Mouse (Mus musculus) layer of hippocampus, adult 9-11 months (tissue): ENCODE results near the gene Tmem192.
A peak's percentile ranks its signal among the peaks of the same experiment; 100 is the strongest.

Source experiments
- DNase-seq: peaks from one replicate; pipeline ENCODE4 v3.0.0; 2022

The Tmem192 gene

GRCm38 (mm10) chr8:64946820-64947697 lies at the start of gene Tmem192:
Gene Tmem192, plus strand, starts transcription at chr8:64947185.
- DNase-seq, result peak; percentile 96

- no peak for DNase-seq
Observed at GRCm38 (mm10) chr8:64898710-64899109, 48.3 kb upstream of the Tmem192 start.

GRCm38 (mm10) chr8:64900645-64901044 lies 46.3 kb upstream of the Tmem192 start:
- DNase-seq, result no peak

GRCm38 (mm10) chr8:64901527-64902156 lies 45.3 kb upstream of the Tmem192 start:
- no peak for DNase-seq

GRCm38 (mm10) chr8:64902191-64902590 lies 44.8 kb upstream of the Tmem192 start:
- no peak for DNase-seq

GRCm38 (mm10) chr8:64903778-64904177 lies 43.2 kb upstream of the Tmem192 start:
- DNase-seq, result no peak

GRCm38 (mm10) chr8:64910026-64910425 lies 37.0 kb upstream of the Tmem192 start:
- no peak for DNase-seq

GRCm38 (mm10) chr8:64916793-64917192 lies 30.2 kb upstream of the Tmem192 start:
- DNase-seq, result no peak

GRCm38 (mm10) chr8:64923329-64923728 lies 23.7 kb upstream of the Tmem192 start:
- DNase-seq, result no peak

- no peak for DNase-seq
Observed at GRCm38 (mm10) chr8:64925762-64926161, 21.2 kb upstream of the Tmem192 start.

- peak; percentile 42 for DNase-seq
Observed at GRCm38 (mm10) chr8:64926355-64926754, 20.6 kb upstream of the Tmem192 start.

- DNase-seq, result no peak
Observed at GRCm38 (mm10) chr8:64928938-64929337, 18.0 kb upstream of the Tmem192 start.

- no peak for DNase-seq
Observed at GRCm38 (mm10) chr8:64934997-64935396, 12.0 kb upstream of the Tmem192 start.

GRCm38 (mm10) chr8:64941019-64941418 lies 6.0 kb upstream of the Tmem192 start:
- DNase-seq, result peak; percentile 16

GRCm38 (mm10) chr8:64941495-64941894 lies 5.5 kb upstream of the Tmem192 start:
- DNase-seq, result peak; percentile 71

GRCm38 (mm10) chr8:64942946-64943345 lies 4.0 kb upstream of the Tmem192 start:
- no peak for DNase-seq

- no peak for DNase-seq
Observed at GRCm38 (mm10) chr8:64944831-64945230, 2.2 kb upstream of the Tmem192 start.

- DNase-seq, result no peak
Observed at GRCm38 (mm10) chr8:64945606-64946005, 1.4 kb upstream of the Tmem192 start.

GRCm38 (mm10) chr8:64946441-64946819 lies 555 bp upstream of the Tmem192 start:
- DNase-seq, result no peak

- DNase-seq, result no peak
Observed at GRCm38 (mm10) chr8:64947698-64948034, 681 bp downstream of the Tmem192 start.

- no peak for DNase-seq
Observed at GRCm38 (mm10) chr8:64948371-64948770, 1.4 kb downstream of the Tmem192 start.

GRCm38 (mm10) chr8:64952101-64952500 lies 5.1 kb downstream of the Tmem192 start:
- DNase-seq, result no peak

GRCm38 (mm10) chr8:64959025-64959424 lies 12.0 kb downstream of the Tmem192 start:
- no peak for DNase-seq

- no peak for DNase-seq
Observed at GRCm38 (mm10) chr8:64962836-64963235, 15.9 kb downstream of the Tmem192 start.
